Mouse (Mus musculus) embryonic fibroblast, embryonic 13.5 days (primary cell): ENCODE data around the gene Ctnna2.

Experiments
- CTCF ChIP-seq: IDR thresholded peaks from 2 replicates; pipeline ENCODE4 v1.5.1; 2011; ENCODE audit warnings: mild to moderate bottlenecking, control low read depth, low read length, moderate library complexity, borderline replicate concordance; ENCODE audit not compliant: insufficient read depth
- POLR2A ChIP-seq: IDR thresholded peaks from 2 replicates; pipeline ENCODE4 v1.6.1; 2011; ENCODE audit warnings: low read depth, mild to moderate bottlenecking, control low read depth, low read length, moderate library complexity

DNA sequence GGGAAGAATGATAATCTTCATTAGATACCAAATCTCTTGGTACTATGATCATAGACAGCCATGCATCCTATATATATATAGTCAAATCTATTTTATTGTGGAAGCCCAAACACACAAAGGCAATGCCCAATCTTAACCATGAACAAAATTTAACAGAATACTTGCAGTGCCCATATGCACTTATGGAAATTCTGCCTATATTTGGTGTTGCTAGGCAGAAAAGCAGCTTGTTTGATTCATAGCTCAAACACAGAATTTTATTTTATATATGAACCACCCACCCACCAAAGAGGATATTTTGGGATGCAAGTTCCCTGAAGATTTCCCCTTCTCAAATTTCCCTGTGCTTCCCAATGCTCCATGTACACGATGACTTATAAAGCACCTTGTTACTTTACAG lies 655.2 kb downstream of the Ctnna2 start:
- TF ChIP-seq POLR2A (no peak), CTCF (no peak)
